17 mouse cellular contexts compared by ENCODE assay signal in the genomic region with DNA sequence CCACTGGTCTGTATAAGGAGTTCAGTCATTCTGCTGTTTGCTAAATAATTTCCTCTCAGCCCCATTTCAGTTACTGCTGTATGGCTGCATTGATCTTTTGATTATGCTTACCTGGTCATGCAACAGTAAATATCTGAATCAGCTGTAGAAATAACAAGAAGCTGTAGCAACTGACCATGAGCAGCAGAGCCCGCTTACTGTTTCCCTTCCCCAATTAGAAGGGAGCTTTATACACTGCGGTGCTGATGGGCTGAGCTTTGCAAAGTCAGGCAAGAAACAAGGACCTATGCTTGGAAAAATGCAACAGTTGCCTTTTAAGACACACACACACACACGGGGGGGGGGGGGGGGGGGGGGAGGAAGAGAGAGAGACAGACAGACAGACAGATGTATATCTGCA.
"Had no signal": no experiment of that assay in that cellular context is flagged by ENCODE, and none has a peak within 500 bp of the region (broad histone marks: within the 10 kb centered on the region; RNA-seq: fewer than 3 reads in every experiment).

No protein-coding gene starts in this region.

- H3K27ac ChIP-seq: midbrain, embryonic 10.5 days; midbrain, embryonic 12.5 days; neural tube, embryonic 13.5 days; neural tube, embryonic 15.5 days; stomach, embryonic 15.5 days; stomach, postnatal 0 days had no signal

- ATAC-seq: midbrain, embryonic 16.5 days had no signal

- H3K9ac ChIP-seq: lung, embryonic 14.5 days; midbrain, embryonic 12.5 days; neural tube, embryonic 13.5 days; neural tube, embryonic 15.5 days; stomach, embryonic 15.5 days had no signal

- H3K4me1 ChIP-seq: neural tube, embryonic 15.5 days; stomach, embryonic 15.5 days had no signal

- H3K4me2 ChIP-seq: lung, embryonic 14.5 days; midbrain, embryonic 12.5 days; neural tube, embryonic 13.5 days; neural tube, embryonic 15.5 days; stomach, embryonic 15.5 days had no signal

- H3K27me3 ChIP-seq: midbrain, embryonic 12.5 days; neural tube, embryonic 13.5 days; neural tube, embryonic 15.5 days; stomach, embryonic 15.5 days had no signal

- H3K4me3 ChIP-seq: midbrain, embryonic 10.5 days; midbrain, embryonic 12.5 days; myocyte; neural tube, embryonic 13.5 days; neural tube, embryonic 15.5 days; stomach, embryonic 15.5 days had no signal

- H3K9me3 ChIP-seq: midbrain, embryonic 10.5 days; midbrain, embryonic 12.5 days; neural tube, embryonic 13.5 days; neural tube, embryonic 15.5 days; stomach, embryonic 15.5 days had no signal

- H3K36me3 ChIP-seq: midbrain, embryonic 10.5 days; neural tube, embryonic 15.5 days; stomach, embryonic 15.5 days had no signal

- DNase-seq: lung, adult 18-20 months; lung, embryonic 14.5 days; lung, postnatal 10 days; lung, postnatal 4 days; midbrain, embryonic 14.5 days; right cerebral cortex, postnatal 14 days; thymus, adult 2 months; thymus, postnatal 25 days; thymus, postnatal 4 days had no signal
